Mouse (Mus musculus) layer of hippocampus, adult 2 months (tissue): Measurements from ENCODE around the gene Card10. TPM values are rescaled to one million over a fixed set of nuclear protein-coding genes. Genes with fewer than 3 reads are reported as not detected.

ENCODE experiments used
- DNase-seq, 2 experiments: peaks; one replicate each; pipeline ENCODE4 v3.0.0; 2022; ENCODE audit warnings: low spot score in 2 of 2
- H3K27ac ChIP-seq: fragments of 200-600 bp; 2 replicates; pipeline ENCODE4 v1.8.1; 2022
- H3K4me3 ChIP-seq: fragments of 200-600 bp; 2 replicates; pipeline ENCODE4 v1.8.1; 2022; ENCODE audit warnings: mild to moderate bottlenecking
- CTCF ChIP-seq: fragments of 200-600 bp; conservative IDR thresholded peaks from 2 replicates; pipeline ENCODE4 v1.8.1; 2022; ENCODE audit warnings: antibody characterized with exemption, mild to moderate bottlenecking, moderate library complexity
- total RNA-seq, 2 experiments: library from RNA; stranded (reverse); gene quantifications; 2 replicates each; pipeline ENCODE4 v1.2.3; 2021

Gene Card10
- total RNA-seq, 2 experiments from 2014 or later, result 5.4 to 5.5 TPM

DNA sequence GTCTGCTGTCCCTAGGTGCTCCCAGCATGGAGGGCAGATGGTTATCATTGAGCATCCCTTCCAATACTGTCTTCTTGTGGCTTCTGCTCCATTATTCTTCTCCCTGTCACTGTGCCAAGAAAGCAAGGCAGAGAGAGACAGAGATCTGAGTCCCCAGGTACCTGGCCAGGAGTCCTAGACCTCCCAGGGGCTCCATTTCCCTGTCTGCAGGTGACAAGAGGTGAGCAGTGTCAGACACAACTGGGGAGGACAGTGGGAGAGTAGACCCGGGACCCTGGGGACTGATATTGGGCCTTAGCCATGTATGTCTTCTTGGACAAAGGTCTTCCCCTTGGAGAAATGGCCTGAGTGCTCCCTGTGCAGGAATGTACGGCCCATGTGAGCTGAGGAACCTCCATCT, 2.5 kb upstream of the Card10 start:
- no peak overlapping the region for H3K27ac ChIP-seq
- H3K4me3 ChIP-seq, result no peak overlapping the region
- TF ChIP-seq CTCF, result no peak
- no peak for DNase-seq

DNA sequence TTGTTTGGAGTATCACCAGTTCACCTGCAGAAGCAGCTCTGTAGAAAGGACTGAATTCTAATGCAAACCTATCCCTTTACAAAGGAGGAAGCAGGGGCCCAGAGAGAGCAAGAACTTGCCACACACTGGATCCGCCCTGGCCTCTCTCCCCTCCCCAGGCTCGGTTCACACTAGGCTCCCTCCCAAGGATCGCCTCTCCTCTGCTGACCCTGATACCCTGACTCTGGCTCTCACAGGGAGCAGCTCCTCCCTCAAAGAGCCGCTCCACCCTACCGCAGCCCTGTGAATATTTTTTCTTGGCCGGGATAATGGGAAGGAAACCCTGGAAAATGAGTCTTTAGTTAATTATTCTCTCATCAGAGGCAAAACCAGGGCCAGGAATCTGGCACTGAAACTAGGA, 1.5 kb upstream of the Card10 start:
- no peak for TF ChIP-seq CTCF
- DNase-seq, result no peak
- Histone ChIP-seq H3K27ac (no peak overlapping the region), H3K4me3 (no peak overlapping the region)

DNA sequence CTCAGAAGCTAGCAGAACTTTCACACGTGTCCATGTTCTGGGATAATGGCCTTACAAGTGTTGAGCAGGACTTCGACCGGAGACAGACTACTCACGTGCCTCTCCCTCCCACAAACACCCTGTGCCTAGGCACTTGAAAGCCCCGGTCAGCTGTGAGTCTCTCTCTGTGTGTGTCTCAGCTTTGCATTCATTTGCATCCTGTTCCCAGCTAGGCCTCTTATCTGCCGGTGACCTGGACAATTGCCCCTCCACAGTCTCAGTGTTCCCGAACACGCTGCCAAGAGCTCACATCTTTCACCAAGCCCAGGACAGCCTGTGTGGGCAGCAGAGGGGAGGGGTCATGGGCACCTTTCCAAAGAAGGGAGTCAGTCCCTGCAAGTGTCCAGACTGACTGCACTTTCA, 658 bp upstream of the Card10 start:
- DNase-seq, result no peak
- TF ChIP-seq CTCF, result no peak
- Histone ChIP-seq H3K27ac (no peak overlapping the region), H3K4me3 (no peak overlapping the region)

DNA sequence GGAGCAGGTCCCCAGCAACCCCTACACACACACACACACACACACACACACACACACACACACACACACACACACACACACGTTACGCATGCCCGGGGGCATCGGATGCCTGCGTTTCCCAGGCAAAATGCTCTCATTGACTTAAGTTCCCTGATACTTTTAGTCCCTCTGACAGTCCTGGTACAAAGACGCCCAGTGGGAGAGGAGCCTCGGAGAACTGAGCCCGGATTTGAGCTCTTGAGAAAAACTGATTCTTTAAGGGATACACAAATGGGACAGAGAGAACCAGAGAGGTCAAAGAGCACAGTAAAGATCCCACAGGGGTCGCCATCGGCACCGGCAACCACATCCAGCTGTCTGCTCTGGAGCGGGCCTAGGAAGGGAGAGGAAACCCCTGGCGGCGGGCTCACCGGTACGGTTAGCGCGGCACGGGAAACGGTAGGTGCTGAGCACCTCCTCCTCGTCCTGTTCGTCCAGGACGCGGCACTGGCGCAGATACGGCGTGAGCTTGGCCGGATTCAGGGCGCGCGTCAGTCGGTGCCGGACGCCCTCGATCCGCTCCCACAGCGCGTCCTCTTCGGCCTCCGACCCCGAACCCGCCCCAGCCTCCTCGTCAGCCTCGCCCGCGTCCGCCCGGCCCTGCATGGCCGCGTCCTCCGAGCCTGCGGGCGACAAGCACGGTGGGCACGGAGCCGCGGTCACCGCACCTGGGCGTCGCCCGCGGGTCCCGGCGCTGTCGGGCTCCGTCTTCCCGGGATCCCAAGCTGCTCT, 686 bp downstream of the Card10 start:
- no peak for DNase-seq
- Histone ChIP-seq H3K27ac (peak overlapping the region; percentile 54; the same call in 1 of the 2 replicates), H3K4me3 (peak overlapping the region; percentile 58)
- TF ChIP-seq CTCF, result peak; percentile 21; the same call in 1 of the 2 replicates

DNA sequence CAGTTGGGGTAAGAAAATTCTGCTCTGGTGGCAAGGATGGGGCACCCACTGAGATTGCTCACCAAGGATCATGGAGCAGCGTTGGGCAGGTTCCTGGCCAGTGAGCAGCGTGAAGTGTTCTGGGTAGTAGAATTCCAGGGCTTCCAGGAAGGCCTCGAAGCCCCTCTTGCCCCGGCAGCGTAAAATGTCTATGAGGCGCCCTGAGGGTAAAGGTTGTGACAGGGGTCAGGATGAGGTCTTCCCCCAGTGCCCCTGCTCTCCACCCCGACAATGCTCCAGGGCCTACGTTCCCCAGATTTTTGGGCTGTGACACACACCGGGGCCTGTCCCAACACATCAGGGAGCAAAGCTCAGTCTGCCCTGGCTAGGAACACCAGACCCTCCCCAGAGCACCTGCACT, 1.3 kb downstream of the Card10 start:
- no peak for TF ChIP-seq CTCF
- Histone ChIP-seq H3K4me3 (no peak overlapping the region), H3K27ac (no peak overlapping the region)
- DNase-seq, result no peak

DNA sequence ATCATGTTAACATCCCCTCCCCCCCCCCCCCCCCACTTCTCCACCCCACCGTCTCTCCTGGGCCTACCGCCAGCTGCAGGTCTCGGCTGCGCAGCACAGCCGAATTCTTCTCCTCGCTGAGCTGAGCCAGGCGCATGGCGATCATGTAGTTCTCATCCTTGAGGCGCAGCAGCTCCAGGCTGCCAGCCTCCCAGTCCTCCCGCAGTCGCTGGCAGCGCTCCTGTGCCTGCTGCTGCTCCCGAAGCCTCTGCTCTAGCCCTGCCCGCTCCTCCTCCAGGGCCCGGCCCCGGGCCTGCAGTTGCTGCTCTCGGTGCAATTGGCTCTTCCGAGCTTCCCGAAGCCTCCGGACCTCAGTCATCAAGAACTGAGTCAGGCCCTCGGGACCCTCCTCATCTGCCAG, 3.8 kb downstream of the Card10 start:
- DNase-seq, result peak; percentile 41 to 44
- Histone ChIP-seq H3K27ac (no peak overlapping the region), H3K4me3 (no peak overlapping the region; the same call in 1 of the 2 replicates)
- TF ChIP-seq CTCF, result no peak

DNA sequence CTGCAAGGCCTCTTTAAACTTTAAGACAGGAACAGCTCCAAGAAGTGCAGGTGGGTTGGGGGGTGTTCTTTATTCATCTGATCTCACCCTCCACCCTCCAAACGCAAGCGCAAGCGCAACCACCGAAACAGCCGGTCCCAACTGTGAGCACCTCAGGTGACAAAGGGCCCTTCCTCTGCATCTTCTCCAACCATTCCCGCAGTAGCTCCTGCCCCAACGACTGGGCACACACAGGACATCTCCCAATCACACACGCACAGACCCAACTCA, 5.8 kb downstream of the Card10 start:
- no peak for TF ChIP-seq CTCF
- H3K4me3 ChIP-seq, result no peak overlapping the region
- H3K27ac ChIP-seq, result no peak overlapping the region
- no peak for DNase-seq

DNA sequence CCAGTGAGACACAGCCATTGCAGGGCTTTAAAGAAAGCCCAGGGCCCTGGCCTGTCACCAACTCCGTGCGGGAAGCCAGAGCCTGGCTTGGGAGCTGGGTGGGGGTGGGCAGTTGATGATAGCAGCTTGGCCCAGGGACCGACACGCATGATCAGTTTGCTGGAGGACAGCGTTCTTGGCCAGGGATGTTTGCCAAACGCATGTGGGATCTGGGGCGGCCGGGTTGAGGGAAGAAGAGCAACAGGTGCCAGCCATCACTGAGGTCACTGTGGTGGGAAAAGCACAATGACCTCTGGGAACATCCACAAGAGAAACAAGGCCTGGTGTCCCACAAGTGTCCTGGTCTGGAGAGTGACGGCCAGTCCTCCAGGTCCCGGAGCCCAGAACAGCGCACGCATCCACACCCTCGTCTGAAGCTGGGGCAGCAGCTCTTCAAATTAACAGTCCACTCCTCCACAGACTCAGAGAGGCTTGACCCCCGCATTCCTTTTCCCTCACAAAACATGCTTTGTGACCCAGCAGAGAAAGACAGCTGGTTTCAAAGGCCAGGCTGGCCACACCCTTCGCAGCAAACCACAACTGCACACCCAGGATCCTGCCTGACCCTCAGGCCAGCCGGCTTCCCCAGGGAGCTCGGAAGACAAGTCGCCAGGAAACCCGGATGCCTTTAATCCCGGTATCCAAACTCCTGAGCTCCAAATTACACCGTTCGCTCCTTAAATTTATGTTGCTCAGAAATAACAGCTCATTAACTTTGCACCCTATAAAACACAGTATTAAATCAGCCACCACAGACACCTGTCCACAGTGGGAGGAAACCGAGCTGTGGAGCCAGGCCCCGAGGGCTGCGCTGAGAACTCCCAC, 6.4 kb downstream of the Card10 start:
- Histone ChIP-seq H3K27ac (no peak overlapping the region), H3K4me3 (no peak overlapping the region)
- no peak for TF ChIP-seq CTCF
- DNase-seq, result no peak

DNA sequence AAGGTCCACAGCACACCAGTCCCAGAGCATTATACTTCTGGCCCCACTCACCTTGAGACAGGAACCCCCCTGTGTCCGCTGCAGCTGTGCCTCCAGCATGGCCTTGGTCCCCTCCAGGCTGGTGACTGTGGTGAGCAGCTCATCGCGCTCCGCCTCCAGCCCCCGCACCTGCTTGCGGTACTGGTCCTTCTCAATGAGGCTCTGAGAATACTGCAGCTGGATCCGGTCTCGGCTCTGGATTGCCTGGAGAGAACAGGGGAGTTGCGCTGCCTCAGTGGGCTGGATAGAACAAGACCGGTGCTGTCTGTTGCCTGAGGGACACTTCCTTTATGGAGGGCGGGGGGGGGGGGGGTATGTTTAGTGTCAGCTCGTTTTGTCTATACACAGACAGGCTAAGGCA, 11.9 kb downstream of the Card10 start:
- no peak overlapping the region for H3K27ac ChIP-seq
- no peak for DNase-seq
- no peak overlapping the region for H3K4me3 ChIP-seq
- no peak for TF ChIP-seq CTCF

DNA sequence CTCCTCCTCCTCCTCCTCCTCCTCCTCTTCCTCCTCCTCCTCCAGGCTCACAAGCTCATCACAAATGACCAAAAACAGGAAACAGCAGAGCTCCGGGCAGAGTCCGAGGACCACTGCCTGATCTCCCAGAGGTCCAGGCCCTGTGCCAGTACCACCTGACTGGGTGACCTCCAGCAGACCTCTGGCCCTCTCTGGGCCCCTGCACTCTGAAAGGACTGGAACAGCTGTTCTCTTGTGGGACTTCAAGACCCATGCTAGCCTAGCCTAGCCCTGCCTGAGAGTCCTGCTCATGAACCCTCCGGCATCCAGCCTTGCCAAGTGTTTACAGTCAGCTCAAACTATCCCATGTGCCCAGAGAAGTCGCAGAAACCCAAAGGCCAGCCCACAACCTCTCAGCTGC, 12.4 kb downstream of the Card10 start:
- TF ChIP-seq CTCF, result no peak
- no peak overlapping the region for H3K27ac ChIP-seq
- no peak overlapping the region for H3K4me3 ChIP-seq
- no peak for DNase-seq

DNA sequence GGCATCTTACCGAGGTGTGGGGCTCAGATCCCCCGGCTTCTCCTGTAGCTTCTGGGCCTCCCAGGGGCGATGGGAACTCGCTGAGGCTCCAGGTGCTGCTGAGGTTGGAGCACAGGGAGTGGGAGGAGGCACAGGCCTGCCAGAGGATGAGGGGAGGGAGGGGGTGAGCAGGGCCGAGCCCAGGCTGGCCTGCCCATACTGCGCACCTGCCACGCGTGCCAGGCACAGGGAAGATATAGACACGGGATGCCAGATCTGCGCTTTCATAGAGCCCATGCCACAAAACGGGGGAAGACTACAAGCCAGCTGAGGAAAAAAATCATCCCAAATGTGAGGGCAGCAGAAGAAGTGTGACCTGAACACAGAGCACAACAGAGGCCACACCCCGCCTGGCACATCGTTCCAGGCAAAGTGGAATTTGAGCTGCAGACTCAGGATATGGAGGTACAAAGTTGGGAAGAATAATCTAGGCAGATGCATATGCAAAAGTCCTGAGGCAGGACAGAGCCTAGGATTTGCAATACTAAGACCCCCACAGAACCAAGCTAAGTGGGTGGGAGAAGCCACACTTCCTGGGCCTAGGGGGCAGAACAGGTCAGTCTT, 13.0 kb downstream of the Card10 start:
- Histone ChIP-seq H3K27ac (no peak overlapping the region), H3K4me3 (no peak overlapping the region)
- no peak for DNase-seq
- no peak for TF ChIP-seq CTCF

DNA sequence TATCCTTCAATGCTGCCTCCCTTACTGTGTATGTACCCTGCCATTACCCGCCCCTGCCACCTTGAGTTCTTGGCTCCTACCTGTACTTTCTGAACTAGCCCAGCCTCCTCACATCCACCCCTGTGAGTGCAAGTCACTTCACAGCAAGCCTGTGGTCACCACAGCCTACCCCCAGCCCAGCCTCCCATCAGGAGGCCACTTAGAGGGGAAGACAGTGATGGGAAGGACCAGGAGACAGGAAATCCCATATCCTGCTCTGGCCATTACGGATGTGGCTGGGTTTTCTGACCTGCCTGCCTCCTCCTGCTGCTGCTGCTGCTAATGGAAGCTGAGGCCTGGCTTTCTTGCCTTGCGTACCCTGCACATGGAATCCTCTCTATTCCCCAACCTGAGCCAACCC, 14.8 kb downstream of the Card10 start:
- H3K4me3 ChIP-seq, result no peak overlapping the region
- TF ChIP-seq CTCF, result no peak
- peak overlapping the region; percentile 54; the same call in 1 of the 2 replicates for H3K27ac ChIP-seq
- no peak for DNase-seq

DNA sequence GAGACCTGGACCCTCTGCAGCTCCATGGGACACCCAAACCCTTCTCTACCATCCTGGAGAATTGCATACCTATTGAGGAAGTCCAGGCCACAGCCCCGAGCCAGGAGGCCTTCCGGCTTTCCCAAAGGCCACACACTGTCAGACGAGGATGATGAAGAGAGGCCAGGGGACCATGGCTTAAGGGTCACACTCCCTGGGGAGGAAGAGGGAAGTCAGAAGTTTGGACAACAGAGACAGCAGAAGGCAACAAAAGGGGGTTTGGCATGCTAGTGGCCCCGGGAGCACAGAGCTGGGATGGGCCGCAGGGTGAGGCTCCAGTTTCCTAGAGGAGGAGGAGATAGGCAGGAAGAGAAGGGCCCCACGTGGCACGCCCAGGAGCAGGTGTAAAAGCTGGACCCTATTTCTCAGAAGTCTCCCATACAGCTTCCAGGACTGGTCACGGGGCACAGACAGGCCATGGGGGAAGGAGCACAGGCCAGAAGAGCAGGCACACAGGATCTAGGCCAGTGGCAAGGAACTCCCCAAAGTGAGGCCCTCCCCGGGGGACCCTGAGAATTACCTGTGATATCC, 15.5 kb downstream of the Card10 start:
- no peak for DNase-seq
- Histone ChIP-seq H3K4me3 (no peak overlapping the region), H3K27ac (peak overlapping the region; percentile 54; the same call in 1 of the 2 replicates)
- no peak for TF ChIP-seq CTCF
